Mouse (Mus musculus): ENCODE data around the gene Nt5c2.
A peak's percentile ranks its signal among the peaks of the same experiment; 100 is the strongest.

The Nt5c2 gene

DNA sequence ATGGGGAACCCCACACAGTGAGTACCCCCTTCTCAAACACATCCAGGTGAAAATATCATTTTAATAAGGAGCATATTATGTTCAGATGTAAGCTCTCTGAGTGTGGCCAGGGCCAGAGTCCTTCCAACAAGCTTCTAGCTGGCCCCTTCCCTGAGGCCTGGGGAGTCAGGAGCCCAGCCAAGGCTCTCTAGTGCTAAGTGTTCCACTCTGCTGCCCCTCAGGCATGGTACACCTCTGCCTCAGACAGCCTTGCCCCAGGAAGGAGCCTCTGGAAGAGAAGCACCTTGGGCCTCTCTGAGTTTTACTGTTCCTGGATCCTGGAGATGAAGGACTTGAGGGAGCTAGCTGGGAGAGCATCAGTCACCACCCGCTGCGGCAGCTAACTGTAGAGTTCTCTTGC, 135.1 kb downstream of the Nt5c2 start:
- DNase-seq, result no peak

DNA sequence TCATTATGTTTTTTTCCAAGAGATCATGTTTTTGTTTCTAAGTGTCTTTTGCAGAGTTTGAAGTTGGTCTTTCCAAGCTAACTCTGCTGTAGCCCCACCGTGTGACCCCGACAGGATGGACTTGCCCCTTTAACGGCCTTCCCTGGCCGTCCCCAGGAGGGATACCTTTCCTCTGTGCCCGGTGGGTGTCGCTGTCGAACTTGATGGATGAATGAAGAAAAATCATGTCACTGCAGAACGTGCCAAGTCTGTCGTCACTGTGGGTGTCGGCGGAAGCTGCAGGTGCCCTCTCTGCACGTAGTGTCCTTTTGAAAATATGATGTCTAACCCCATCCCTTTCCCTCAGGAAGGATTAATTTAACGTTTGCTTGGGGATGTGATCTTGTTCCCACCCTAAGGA, 136.6 kb downstream of the Nt5c2 start:
- peak; percentile 74 to 78 for DNase-seq

DNA sequence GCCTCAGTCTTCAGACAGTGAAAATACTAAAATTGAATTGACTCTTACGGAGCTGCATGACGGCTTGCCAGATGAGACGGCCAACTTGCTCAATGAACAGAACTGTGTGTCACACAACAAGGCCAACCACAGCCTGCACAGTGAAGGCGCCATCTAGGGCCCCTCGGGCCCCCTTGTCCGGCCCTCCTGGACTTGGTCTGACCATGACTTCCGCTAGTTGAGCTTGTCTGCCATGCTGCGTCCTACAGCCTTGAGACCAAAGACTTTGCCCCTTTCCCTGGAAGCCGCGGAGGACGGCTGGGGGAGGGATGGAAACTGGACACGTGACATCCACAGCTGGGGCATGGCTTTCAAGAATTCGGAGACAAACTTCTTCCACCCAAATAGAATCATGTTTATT, 137.1 kb downstream of the Nt5c2 start:
- peak in 1 of 2 experiments; percentile 23 for DNase-seq

DNA sequence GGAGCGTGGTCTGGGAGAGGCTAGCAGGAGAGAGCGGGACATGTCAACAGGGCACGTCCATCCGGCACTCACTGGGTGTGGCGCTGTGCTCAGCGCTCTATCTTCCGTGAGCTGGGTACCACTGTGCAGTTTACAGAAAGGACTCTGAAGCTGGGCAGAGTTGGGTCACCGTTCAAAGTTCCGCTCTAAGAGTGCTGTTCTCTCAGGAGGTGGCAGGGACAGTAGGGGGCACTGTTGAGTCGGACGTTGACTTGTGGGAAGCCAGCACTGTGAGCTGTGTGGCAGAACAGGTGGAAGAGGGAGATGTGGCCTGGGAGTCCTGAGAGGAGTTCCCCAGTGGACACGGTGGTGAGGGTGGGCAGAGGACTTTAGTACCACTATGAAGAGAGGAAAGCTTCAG, 139.2 kb downstream of the Nt5c2 start:
- peak; percentile 82 to 89 for DNase-seq

DNA sequence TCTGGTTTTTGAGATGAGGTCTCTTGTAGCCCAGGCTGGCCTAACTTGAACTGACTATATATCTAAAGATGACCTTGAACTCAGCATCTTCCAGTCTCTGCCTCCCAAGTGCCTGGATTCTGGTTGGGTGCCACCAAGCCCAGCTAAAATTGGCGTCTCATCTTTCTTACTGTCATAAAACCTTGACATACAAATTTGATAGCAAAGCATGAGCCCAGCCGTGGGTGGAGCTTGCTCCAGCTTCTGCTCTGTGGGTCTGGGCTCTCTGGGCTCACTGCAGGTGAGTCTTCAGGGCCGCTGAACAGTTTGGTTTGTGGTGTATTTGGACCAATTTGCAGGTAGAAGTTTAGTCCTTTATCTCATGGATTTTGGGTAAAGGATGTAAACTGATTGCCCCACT, 141.0 kb downstream of the Nt5c2 start:
- DNase-seq, result no peak

DNA sequence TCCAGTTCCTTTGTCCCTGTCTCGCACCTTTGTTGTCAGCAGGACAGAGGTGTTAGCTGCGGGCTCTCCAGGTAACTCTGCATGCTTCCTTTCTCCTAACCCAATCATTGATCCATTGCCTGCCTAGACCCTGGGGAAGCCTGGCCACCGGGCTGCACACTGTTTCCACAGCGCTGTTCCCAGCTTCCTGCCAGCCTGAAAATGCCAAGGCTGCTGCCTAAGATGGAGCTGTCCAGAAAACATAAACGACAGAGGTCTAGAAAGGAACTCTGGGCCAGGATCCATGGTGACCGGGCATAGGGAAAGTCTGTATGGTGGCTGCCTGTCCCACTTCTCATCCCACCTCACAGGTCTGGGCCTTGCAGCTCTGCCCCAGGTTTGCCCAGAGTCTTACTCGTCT, 143.3 kb downstream of the Nt5c2 start:
- no peak for DNase-seq

DNA sequence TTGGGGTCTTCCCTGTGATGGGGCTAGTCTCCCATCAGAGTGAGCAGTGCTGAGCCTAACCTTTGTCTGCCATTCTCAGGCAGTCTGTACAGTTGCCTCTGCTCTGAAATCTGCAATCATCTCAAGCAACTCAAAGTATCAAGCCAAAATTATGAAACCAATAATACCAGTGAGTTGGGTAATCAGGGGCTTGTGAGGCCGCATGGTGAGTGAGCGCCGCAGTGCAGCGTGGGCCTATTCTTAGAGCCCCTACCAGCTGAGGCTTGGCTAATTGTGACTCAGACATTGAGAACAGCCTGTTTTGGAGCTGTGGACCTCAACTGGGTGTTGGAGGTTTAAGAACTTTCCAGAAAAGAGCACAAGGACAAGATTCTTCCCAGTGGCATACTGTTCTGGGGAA, 143.9 kb downstream of the Nt5c2 start:
- DNase-seq, result no peak

DNA sequence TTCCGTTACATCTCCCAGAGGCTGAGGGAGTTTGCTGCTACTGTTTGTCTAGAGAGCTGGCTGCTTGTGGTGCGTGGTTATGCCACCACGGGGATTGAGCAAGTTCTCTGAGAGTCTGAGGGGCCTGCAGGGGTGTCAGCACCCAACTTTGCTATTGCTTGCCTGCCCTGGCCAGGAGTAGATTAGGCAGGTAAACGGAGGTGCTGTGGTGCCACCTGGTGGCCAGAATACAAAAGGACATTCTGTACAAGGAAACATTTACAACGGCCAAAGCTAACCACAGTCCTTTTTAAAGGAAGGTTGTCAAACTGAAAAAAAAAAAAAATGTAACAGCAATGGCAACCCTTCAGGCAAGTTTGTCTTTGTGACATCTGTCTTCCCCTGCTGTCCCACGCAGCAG, 145.4 kb downstream of the Nt5c2 start:
- DNase-seq, result peak; percentile 74 to 77

DNA sequence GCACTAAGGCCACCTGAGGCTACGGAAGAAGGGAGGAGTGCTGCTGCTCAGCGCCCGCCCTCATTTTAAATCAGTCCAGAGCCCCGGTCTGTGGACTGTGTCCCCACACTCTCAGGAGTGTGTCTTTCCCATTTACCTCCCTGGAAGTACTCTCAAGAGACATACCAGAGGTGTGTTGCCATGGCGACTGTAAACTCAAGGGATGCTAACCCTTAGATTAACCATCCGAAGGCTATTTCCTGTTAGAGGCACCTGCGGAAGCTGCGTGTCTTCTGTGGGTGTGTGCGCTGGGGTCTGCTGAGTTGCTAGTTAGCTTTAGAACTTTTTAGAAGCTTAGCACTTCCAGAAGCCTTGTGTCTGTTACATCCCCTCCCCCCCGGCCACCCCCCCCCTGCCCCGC, 145.9 kb downstream of the Nt5c2 start:
- DNase-seq, result peak; percentile 30 to 45

DNA sequence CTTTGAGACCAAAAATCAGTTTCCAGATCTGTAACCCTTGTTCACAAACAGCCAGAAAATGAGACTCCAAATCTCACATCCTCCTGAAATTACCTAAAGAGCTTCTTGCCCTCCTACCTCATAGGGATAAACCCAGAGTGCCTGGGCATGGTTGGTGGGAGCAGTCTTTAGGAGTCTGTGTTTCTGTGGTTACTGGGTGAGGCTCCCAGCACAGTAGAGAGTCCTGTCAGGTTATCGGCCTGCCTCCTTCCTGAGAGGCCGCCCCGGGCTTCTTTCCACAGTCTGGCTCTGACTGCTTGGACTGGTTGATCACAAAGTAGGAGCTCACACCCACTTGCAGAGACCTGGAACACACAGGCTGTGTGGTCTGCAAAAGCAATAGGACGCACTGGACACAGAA, 149.6 kb downstream of the Nt5c2 start:
- no peak for DNase-seq

DNA sequence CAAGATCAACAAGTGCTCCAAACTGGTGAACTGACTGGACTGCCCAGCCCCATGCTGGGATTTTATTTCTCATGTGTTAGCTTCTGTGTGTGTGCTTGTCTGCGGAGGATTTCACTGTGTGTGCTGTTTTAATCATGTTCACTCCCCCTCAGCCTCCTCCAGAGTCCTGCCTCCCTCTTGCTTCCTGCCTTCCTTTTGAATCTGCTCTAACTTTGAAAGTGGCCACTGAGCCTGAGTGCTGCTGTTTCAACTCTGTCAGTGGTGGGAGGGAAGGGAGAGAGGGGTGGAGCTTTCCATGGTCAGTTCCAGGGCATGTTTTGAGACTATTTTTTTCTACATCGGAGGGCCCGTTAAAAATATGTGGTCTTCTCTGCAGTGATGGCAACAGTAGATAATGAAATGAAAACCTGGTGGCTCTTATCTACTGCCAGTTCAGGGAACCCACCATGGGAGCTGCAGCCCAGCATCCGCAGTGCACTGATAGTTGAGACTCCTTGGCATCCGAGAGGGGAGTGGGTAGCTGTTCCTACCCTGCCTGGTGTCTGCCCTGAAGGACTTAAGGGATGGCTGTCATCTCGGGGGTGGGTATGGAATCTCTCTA, 150.1 kb downstream of the Nt5c2 start:
- DNase-seq, result no peak

DNA sequence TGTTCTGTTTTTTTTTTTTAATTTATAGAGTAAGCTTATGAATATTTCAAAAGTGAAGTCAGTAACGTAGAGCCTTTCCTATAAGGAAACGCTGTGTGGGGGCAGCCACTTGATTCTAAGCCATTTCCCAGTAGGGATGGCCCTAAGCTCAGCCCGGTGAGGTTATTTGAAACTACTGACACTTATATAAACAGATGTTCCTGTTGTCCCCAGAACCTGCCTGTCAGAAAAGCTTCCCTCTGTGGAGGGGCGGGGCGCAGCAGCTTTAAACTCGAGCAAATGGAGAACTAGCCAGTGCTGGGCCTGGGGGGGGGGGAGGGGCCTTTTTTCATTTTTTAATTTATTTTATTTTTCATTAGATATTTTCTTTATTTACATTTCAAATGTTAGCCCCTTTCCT, 150.9 kb downstream of the Nt5c2 start:
- DNase-seq, result no peak

DNA sequence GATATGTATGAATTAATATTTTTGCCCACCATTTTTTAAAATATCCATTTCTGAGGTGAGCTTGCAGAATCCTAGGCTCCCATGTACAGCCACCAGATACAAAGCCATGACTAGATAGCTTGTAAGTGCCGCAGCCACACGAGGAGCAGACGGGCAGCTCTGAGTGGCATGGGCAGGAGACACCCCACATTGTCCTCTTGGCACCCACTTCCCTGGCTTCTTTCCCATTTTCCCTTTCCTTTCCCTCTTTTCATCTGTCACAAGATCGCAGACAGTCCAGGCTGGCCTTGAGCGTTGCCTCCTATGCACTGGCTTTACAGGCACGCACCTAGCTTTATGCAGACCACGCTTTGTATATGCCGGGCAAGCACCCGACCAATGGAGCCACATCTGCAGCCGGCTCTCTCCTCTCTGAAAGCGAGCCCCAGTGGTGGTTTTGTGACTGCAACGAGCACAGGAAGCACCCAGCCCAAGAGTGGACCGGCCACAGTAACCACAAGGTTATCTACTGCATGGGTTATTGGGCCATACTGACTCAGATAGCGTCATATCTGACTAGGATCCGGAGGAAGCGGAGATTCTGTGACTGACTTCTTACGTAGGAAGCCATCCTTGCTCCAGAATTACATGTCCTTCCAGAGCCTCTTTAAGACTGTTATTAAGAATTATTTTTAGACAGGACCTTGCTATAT, 151.6 kb downstream of the Nt5c2 start:
- no peak for DNase-seq

DNA sequence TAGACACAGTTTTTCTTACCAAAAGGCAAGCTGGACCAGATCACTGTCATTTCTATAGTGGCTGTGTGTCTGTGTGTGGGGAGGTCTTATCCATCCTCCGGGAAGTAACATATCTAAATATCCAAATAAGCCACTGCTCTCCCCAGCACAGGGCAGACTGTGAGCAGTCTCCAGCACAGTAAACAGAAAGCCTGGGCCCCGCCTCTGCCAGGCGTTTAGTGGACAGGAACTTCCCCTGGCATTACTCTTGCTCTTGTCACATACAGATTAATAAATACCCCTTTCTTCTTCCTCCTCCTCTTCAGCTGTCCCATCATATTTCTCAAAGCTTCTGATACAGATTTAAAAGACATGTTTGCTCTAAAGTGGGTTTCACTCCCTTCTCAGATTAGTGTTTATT, 152.4 kb downstream of the Nt5c2 start:
- DNase-seq, result no peak

DNA sequence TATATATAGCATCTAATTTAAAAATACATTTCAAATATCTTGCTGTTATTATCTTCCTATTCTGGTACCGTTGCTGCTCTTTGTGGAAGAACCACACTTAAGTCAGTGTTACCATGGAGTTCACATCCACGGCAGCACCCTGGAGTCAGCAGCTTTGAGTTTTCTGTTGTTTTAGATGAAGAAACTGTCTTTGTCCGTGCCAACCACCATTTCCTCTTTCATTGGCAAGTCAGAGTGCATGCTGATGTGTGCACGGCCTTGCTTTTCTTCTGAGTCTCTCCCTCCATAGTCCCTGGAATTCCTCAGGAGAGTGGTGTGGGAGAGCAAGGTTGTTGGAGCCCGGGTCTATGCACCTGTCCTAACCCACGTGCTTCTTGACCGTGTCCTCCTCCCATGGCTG, 156.8 kb downstream of the Nt5c2 start:
- DNase-seq, result no peak

DNA sequence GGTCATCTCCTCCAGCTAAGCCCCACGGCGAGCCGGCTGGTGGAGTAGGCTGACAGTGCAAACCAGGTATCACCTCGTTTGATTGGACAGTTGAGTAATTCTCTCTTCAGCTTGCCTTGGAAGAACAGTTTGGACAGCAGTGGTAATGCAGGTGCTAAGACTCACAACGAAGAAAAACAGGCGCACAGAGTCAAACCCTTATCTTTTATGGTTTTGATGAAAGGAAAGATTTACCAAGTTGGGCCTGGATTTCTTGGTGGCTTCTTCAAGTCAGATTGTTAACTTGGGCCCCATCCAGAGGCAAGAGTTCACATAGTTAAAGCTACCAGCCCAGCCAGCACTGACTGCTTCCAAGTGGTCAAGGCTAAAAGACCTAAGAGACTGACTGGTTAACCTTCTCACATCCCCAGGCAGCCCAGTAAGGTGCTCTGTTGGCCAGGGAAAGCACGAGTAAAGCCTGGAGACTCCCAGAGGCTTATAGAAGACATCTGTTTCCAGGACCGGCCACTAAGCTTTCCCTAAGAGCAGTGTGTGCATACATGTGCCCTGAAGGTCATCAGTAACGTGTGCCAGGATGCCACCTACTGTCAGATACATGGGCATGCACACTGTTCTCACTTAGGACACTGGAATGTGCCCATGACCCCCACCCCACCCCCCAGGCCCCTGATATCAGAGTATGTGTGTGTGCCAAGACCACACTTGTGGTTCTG, 157.5 kb downstream of the Nt5c2 start:
- DNase-seq, result peak in 1 of 2 experiments; percentile 22

DNA sequence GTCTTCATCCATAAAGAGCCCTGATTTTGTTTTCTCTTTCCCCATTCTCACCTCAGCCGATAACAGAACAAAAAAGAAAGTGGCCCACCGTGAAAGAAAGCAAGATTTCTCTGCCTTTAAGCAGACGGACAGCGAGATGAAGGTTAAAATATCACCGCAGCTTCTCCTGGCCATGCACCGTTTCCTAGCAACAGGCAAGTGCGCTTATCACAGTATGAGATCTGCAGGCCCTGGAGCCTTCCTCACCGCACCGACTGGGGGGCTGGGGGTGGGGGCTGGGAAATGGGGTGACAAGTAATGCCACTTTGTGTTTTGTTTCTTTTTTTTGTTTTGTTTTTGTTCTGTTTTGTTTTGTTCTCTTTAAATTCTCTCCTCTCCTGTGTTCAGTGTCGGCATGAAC, 158.2 kb downstream of the Nt5c2 start:
- no peak for DNase-seq

DNA sequence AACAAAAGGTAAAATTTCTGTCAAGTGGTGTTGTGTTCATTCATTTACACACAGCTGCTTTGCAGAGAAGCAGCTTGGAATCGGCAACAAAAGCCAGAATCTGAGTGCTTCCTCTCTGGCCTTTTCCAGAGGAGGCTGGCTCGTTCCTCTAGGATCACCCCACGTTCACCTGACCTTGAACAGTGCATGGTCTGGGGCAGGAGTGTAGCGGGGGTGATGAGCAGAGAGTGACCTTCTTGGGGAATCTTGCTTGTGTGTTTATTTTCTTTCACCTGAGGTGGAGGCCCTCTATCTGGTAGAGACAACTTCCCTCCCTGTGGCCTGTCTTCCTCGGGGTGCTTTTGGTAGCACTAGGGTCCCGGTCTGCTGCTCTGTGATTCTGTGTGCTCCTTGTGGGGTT, 158.7 kb downstream of the Nt5c2 start:
- DNase-seq, result no peak

DNA sequence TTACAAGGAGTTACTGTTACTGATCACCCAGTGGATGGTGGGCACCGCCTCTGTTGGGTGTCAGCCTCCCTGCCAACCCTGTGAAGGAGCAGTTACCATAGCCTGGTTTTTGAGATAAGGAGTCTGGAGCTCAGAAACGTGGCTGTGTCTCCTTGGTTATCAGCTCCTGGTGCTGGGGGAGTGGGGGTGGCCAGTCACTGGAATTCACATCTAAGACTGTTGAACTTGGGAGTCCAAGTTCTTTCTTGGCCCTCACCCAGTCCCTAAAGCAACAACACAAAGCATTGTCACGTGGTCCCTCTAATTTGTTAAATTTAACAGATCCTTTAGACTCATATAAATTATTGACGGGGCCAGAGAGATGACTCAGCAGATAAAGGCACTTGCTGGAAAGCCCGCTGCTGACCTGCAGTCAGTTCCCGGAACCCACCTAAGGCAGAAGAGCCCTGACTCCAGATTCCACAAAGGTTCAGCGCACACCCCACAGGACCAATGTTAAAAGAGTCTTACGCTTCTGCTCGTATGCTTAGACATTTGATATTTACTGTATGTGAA, 165.4 kb downstream of the Nt5c2 start:
- DNase-seq, result no peak

DNA sequence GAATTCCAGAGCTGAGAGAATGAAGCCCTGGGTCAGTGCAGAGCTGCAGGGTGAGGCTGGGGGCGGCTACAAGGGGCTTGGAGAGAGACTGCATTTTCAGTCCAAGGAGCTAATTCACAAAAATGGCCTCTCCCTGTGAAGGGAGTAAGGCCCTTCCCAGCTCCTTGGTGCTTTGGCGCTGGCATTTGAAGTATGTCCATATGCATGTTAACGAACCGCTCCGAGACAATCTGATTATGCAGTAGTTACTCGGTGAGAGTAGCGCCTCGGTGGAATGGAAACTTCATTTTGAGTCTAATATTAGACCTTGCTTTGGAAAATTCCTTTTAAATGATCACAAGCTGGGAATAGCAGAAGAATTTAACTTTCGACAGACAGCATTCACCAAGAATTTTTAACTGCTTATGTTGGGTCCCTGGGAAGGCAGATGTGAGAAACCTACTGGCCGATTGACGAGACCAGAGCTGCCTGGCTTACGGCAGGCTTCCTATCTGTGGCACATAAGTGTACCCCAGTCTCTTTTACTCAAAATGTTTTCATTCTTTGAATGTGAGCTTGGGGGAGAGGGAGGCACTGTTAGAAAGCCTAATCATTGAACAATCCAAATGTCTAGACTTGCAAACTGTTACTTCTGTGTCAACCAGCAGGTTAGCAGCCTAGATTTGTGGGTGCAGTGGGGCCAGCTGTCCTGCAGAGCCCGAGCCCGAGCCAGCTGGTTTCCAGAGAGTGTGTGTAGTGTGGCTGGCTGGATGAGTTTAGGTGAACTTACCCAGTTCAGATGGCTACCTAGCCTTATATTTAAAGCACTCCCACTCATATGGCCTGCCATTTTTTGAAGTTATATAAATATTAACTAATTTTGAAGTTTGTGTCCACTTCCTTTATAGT, 166.3 kb downstream of the Nt5c2 start:
- no peak for DNase-seq

DNA sequence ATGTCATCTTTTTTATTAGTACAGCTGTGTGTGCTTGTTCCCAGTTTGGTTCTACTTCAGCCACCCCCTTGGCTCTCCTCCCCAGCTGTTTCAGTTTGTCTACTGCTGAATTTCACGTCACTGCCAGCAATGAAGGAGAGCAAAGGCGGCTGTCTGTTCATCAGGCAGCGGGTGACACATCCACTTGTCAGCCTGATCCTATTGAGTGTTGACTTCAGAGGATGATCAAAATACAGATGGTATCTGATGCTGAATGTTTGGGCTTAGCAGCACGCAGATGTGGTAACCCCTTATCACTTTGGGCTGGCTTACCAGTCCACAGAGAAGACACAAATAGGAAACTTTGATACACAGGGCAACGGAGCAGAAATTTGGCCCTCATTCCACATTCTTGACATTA, 168.5 kb downstream of the Nt5c2 start:
- DNase-seq, result no peak

DNA sequence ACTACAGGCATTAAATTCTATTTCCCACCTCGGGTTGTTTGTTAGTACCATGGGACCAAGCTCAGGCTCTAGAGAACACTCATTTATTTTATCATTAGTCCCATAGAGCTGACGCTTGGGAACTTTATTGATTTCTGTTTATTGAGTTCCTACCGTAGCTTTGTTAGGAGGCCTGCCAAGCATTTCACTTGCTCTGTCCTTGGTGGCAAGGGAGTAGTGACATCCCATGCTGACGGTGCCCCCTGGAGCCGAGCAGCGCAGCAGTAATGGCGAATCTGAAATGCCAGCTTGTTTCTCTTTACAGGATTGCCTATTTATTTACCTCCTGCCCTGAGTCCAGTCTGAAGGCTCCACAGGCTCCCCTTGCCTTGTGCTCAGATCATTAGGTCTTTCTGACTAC, 168.9 kb downstream of the Nt5c2 start:
- no peak for DNase-seq

DNA sequence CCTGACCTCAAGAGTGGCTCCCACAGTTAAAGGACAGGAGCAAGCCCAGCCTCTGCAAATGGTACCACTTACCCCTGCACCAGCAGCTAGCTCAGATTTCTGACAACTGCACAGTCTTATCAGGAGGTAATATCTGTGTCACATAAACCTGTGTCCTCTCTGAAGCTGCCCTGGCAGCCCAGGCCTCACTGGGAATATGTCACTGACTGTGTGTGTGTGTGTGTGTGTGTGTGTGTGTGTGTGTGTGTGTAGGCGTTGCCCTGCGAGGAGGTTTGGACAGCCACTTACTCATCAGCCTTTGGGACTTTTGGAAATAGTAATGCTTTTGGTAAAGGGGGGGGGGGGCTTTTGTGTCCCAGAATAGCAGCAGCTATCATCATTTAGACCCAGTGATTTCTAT, 171.9 kb downstream of the Nt5c2 start:
- DNase-seq, result no peak

Measured in thymus, postnatal 36 days (tissue).